Mouse (Mus musculus): Measurements from ENCODE around the gene Klrg1. TPM values are rescaled to one million over a fixed set of nuclear protein-coding genes. Genes with fewer than 3 reads are reported as not detected.

Klrg1 gene
- total and polyA plus RNA-seq, 3 experiments, result 0.31 TPM; not detected in 2

- no peak for TF ChIP-seq EP300 (IDR thresholded peaks at IDR 0.05; ENCODE audit: insufficient read depth, low read depth, low read length)
- Histone ChIP-seq H3K36me3 (ENCODE audit: control insufficient read depth, insufficient read depth, low read length) (no peaks in the 10 kb centered on the region), H3K27ac (no peak overlapping the region), H3K27me3 (ENCODE audit: control insufficient read depth, insufficient read depth, low read length) (no peaks in the 10 kb centered on the region), H3K4me1 (ENCODE audit: control insufficient read depth, insufficient read depth, low read length) (no peaks in the 10 kb centered on the region), H3K79me2 (replicated peaks; ENCODE audit: control insufficient read depth, insufficient read depth, low read length) (no peaks in the 10 kb centered on the region), H3K9ac (ENCODE audit: low read depth, low read length) (no peak overlapping the region), H3K4me3 (no peak overlapping the region)
- DNase-seq, result no peak
- WGBS, result 44% methylated on average over 9 of the region's 9 CpGs
- intact Hi-C loops (cut with DNase I), result loop anchor here (5.0 to 10.0 kb wide), 2 partner anchors 741 to 1039 kb away; no protein-coding TSS in a partner anchor
Measured at GRCm38 (mm10) chr6:122303526-122303925, 20.8 kb upstream of the Klrg1 start.

- Histone ChIP-seq H3K79me2 (replicated peaks; ENCODE audit: control insufficient read depth, insufficient read depth, low read length) (no peaks in the 10 kb centered on the region), H3K36me3 (ENCODE audit: control insufficient read depth, insufficient read depth, low read length) (no peaks in the 10 kb centered on the region), H3K27me3 (ENCODE audit: control insufficient read depth, insufficient read depth, low read length) (no peaks in the 10 kb centered on the region), H3K9ac (ENCODE audit: low read depth, low read length) (no peak overlapping the region), H3K4me3 (no peak overlapping the region), H3K27ac (no peak overlapping the region), H3K4me1 (ENCODE audit: control insufficient read depth, insufficient read depth, low read length) (peaks cover 1% of the 10 kb centered on the region; the same call in 1 of the 2 replicates)
- no peak for DNase-seq
- intact Hi-C loops (cut with DNase I), result loop anchor here (5.0 to 10.0 kb wide), 2 partner anchors 740 to 1038 kb away; no protein-coding TSS in a partner anchor
- 77% methylated on average over 4 of the region's 4 CpGs for WGBS
- TF ChIP-seq POLR2A (IDR thresholded peaks at IDR 0.05; ENCODE audit: insufficient read depth, low read depth, low read length) (no peak), CTCF (IDR thresholded peaks at IDR 0.05) (no peak), EP300 (IDR thresholded peaks at IDR 0.05; ENCODE audit: insufficient read depth, low read depth, low read length) (no peak)
Measured at GRCm38 (mm10) chr6:122302661-122303060, 20.0 kb upstream of the Klrg1 start.

- Histone ChIP-seq H3K27me3 (ENCODE audit: control insufficient read depth, insufficient read depth, low read length) (no peaks in the 10 kb centered on the region), H3K4me3 (no peak overlapping the region), H3K9ac (ENCODE audit: low read depth, low read length) (no peak overlapping the region), H3K27ac (no peak overlapping the region), H3K4me1 (ENCODE audit: control insufficient read depth, insufficient read depth, low read length) (peaks cover 1% of the 10 kb centered on the region; the same call in 1 of the 2 replicates), H3K79me2 (replicated peaks; ENCODE audit: control insufficient read depth, insufficient read depth, low read length) (no peaks in the 10 kb centered on the region), H3K36me3 (ENCODE audit: control insufficient read depth, insufficient read depth, low read length) (no peaks in the 10 kb centered on the region)
- no peak for TF ChIP-seq CTCF (IDR thresholded peaks at IDR 0.05)
- TF ChIP-seq POLR2A (IDR thresholded peaks at IDR 0.05; ENCODE audit: insufficient read depth, low read depth, low read length), result no peak
- no peak for TF ChIP-seq EP300 (IDR thresholded peaks at IDR 0.05; ENCODE audit: insufficient read depth, low read depth, low read length)
- WGBS, result 46% methylated on average over 1 of the region's 1 CpGs
- intact Hi-C loops (cut with DNase I), result loop anchor here (5.0 to 10.0 kb wide), 2 partner anchors 740 to 1037 kb away; no protein-coding TSS in a partner anchor
- DNase-seq, result no peak
Measured at GRCm38 (mm10) chr6:122302121-122302520, 19.4 kb upstream of the Klrg1 start.

GRCm38 (mm10) chr6:122299621-122300133 is 17.0 kb upstream of the Klrg1 start:
- Histone ChIP-seq H3K9ac (ENCODE audit: low read depth, low read length) (no peak overlapping the region), H3K27ac (no peak overlapping the region), H3K4me3 (no peak overlapping the region), H3K27me3 (ENCODE audit: control insufficient read depth, insufficient read depth, low read length) (no peaks in the 10 kb centered on the region), H3K36me3 (ENCODE audit: control insufficient read depth, insufficient read depth, low read length) (no peaks in the 10 kb centered on the region), H3K79me2 (replicated peaks; ENCODE audit: control insufficient read depth, insufficient read depth, low read length) (no peaks in the 10 kb centered on the region), H3K4me1 (ENCODE audit: control insufficient read depth, insufficient read depth, low read length) (peaks cover 1% of the 10 kb centered on the region; the same call in 1 of the 2 replicates)
- WGBS, result 19% methylated on average over 3 of the region's 3 CpGs
- TF ChIP-seq POLR2A (IDR thresholded peaks at IDR 0.05; ENCODE audit: insufficient read depth, low read depth, low read length), result no peak
- no peak for TF ChIP-seq EP300 (IDR thresholded peaks at IDR 0.05; ENCODE audit: insufficient read depth, low read depth, low read length)
- TF ChIP-seq CTCF (IDR thresholded peaks at IDR 0.05), result no peak
- no peak for DNase-seq
- intact Hi-C loops (cut with DNase I), result loop anchor here (5.0 to 10.0 kb wide), 2 partner anchors 737 to 1035 kb away; no protein-coding TSS in a partner anchor

- TF ChIP-seq POLR2A (IDR thresholded peaks at IDR 0.05; ENCODE audit: insufficient read depth, low read depth, low read length), result no peak
- no peak for TF ChIP-seq CTCF (IDR thresholded peaks at IDR 0.05)
- no peak for TF ChIP-seq EP300 (IDR thresholded peaks at IDR 0.05; ENCODE audit: insufficient read depth, low read depth, low read length)
- peaks cover 1% of the 10 kb centered on the region; the same call in 1 of the 2 replicates for H3K4me1 ChIP-seq (ENCODE audit: control insufficient read depth, insufficient read depth, low read length)
- intact Hi-C loops (cut with DNase I), result no loop called here
- no peaks in the 10 kb centered on the region for H3K79me2 ChIP-seq (replicated peaks; ENCODE audit: control insufficient read depth, insufficient read depth, low read length)
- DNase-seq, result no peak
- H3K4me3 ChIP-seq, result no peak overlapping the region
- 61% methylated on average over 4 of the region's 4 CpGs for WGBS
- no peaks in the 10 kb centered on the region for H3K36me3 ChIP-seq (ENCODE audit: control insufficient read depth, insufficient read depth, low read length)
- no peaks in the 10 kb centered on the region for H3K27me3 ChIP-seq (ENCODE audit: control insufficient read depth, insufficient read depth, low read length)
- no peak overlapping the region for H3K9ac ChIP-seq (ENCODE audit: low read depth, low read length)
- H3K27ac ChIP-seq, result no peak overlapping the region
Measured at GRCm38 (mm10) chr6:122298223-122298609, 15.5 kb upstream of the Klrg1 start.
